Mouse (Mus musculus): Measurements from ENCODE around the gene Dnajc21. TPM values are rescaled to one million over a fixed set of nuclear protein-coding genes. Genes with fewer than 3 reads are reported as not detected.

The Dnajc21 gene
- total RNA-seq, 2 experiments from 2014 or later: 32.2 to 34.7 TPM

DNA sequence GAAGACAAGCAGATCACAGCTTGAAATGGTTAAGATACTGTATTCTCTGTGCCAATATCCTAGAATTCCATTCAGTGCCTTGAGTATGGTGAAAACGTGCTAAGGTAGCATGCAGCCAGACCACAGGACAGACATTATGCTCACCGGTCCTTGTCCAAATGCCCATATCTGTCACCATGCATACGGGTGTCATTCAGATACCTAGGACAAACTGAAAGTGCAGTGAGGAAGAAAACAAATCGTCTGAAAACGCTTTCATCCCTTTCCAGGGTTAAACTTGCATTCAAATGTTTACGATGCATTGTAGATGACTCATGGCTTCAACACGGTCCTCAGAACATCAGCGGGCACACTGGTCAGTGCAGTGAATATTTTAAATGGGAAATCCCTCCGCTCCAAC lies 28.8 kb downstream of the Dnajc21 start:
- DNase-seq (ENCODE audit: low spot score in 2 of 2): no peak

- DNase-seq (ENCODE audit: low spot score in 2 of 2): no peak
Measured at GRCm38 (mm10) chr15:10439963-10440362, 30.4 kb downstream of the Dnajc21 start.

GRCm38 (mm10) chr15:10436893-10437292 lies 33.4 kb downstream of the Dnajc21 start:
- no peak for DNase-seq (ENCODE audit: low spot score in 2 of 2)

DNA sequence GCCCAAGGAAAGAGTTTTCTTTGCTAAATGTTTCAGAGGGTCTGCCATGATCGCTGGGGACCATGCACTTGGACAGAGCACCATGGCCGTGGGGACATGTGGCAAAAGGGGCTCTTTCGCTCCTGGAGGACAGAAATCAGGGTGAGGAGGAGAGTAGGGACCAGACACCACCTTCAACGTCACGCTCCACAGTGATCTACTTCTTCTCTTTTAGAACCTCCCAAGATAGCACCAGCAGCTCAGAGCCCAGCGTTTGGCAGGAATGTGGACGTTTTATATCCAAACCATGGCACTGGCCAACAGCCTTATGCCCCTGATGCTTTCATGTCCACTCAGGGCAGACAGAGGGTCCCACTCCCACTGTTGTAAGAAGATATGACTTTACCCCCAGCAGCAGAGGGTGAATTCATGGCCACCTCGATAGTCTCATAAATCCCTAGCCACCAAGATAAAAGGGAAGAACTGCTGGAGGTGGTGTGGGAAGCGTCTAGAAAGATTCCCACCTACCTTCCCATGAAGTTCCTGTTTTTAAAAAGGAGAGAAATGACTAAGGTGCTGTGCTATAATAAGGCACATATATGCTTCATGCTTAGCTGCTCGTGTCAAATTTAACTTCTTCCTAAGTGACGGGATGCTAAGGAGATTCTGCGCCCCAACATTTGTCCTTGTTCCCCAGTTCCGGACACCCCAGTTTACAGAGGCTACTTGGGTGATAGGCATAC lies 43.6 kb downstream of the Dnajc21 start:
- peak in 1 of 2 experiments; percentile 27 for DNase-seq (ENCODE audit: low spot score in 2 of 2)

DNA sequence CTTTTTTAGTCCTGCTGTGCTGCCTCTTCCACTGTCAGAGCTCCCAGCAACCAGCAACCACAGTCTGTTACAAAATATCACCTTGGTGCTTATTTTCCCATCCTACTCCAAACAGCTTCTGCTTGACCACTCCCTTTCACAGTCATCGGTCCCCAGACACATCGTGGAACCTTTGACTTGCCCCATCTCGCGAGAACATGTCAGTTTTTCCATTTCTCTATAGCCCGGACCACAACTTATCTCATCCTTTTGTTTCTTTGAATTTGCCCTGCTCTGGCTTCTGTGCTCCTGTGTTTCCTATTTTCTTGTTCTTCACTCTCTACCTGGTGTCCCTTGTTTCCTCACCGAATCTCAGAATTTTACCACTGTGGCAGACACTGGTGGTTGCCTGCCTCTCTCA lies 44.2 kb downstream of the Dnajc21 start:
- no peak for DNase-seq (ENCODE audit: low spot score in 2 of 2)

GRCm38 (mm10) chr15:10421785-10422144 lies 48.6 kb downstream of the Dnajc21 start:
- no peak for DNase-seq (ENCODE audit: low spot score in 2 of 2)

DNA sequence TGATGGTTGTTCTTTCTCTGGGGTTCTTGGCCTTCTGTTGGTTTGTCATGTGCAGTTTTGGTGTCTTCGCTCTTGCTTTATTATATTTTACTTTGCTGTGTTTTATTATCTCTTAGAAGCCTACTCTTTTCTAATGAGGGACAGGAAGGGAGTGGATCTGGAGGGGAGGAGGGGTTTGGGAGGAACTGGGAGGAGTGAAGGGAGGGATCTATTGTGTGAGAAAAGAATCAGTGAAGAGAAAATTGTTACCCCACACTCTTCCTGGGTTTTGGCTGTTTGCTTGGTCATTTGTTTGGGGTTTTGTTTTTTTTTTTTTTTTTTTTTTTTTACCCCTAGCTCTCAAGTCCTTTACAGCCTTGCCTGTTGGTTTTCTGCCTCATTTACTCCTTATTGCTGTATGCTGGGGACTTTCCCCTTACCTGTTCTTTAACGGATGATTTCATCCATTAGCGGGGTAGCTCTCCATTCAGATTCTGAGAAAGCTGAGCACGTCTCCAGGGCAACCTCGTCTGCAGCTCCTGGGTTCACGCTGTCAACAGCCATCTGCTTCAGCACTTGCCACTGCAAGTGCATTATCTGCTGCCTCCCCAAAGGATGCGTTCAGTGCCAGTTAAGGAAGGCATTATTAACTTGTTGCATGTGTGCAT lies 49.1 kb downstream of the Dnajc21 start:
- no peak for DNase-seq (ENCODE audit: low spot score in 2 of 2)

- peak; percentile 47 to 58 for DNase-seq (ENCODE audit: low spot score in 2 of 2)
Measured at GRCm38 (mm10) chr15:10413656-10414055, 56.7 kb downstream of the Dnajc21 start.

DNA sequence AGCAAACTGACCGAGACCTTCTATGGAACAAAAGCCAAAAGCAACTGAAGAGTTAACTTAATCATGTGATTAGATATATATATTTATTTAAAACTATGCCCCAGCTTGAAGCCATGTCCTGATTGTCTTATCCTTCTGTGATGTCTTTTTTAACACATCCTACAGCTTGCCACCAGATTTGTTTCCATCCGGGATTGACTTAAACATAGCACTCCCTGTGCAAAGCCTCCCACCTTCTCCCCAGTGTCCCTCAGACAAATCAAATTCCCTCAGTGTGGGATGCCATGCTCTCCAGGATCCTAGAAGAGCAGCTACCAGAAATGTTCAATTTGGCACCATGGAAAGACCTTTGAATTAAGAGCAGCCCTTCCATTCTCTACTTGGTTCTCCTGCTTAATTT lies 59.4 kb downstream of the Dnajc21 start:
- peak; percentile 22 to 48 for DNase-seq (ENCODE audit: low spot score in 2 of 2)

DNA sequence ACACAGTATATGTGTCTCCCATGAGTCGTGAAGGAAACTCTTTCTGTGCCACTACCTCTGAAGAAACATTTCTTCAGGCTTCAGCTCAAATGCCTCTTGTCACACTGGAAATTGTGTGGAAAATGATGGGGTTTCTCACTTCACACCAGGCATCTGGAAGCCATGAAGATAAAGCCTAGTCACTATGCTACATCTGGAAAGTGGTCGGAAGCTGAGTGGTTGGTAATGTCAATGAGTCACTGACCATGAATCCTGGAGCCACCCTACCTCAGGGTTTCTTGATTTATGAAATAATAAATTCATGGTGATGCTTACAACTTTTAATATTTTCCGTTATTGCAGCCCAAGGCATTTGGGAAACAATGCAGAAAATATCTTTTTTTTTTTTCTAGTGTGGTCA lies 60.5 kb downstream of the Dnajc21 start:
- DNase-seq (ENCODE audit: low spot score in 2 of 2): no peak

DNA sequence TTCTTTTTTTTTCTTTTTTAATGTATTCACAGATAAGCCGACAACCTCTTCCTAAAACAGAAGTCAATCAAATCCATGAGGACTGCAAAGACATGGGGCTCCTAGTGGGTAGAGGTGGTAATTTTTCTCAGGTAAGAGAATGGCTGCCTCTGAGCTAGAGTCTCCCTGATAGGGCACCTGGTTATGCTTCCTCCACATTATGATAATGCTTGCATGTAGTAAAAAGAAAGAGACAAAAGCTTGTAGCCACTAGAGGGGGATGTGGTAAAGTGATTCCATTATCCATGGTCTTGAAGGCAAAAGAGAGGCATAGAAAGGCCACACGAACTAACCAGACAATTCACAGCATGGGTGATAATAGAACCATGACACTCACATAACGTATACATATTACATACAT lies 69.9 kb downstream of the Dnajc21 start:
- DNase-seq (ENCODE audit: low spot score in 2 of 2): peak; percentile 12 to 28

DNA sequence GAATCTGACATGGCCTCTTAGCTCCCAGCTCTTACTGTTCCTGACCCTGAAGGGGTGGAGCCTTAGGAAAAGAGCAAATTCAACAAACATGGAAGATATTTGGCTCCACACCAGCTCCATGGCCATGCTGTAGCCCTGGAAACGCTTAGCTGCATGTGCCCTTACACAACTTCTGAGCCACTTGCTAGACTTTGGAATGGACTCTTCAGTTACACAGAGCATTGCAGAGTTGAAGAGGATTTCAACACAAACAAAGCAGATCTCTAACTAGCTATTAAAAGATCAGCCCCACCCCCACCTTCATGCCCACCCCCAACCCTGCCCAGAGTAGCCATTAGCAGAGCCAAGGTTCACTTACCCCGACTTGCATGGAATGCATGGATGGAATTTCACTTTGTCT lies 70.5 kb downstream of the Dnajc21 start:
- DNase-seq (ENCODE audit: low spot score in 2 of 2): no peak

Other genes with a start within 250 kb of the Dnajc21 start
- not detected for gene Gm21973, start 145.1 kb downstream of the Dnajc21 start, total RNA-seq (2021)
- gene Agxt2, start 112.0 kb downstream of the Dnajc21 start, total RNA-seq (2021): not detected
- gene Brix1, start 15.4 kb upstream of the Dnajc21 start, total RNA-seq (2021): 10 to 100 TPM; 21.8 to 25.1 TPM
- gene Rad1, start 15.5 kb upstream of the Dnajc21 start, total RNA-seq (2021): 10 to 100 TPM; 16.6 to 21.4 TPM
- gene Ttc23l, start 88.2 kb upstream of the Dnajc21 start, total RNA-seq (2021): not detected
- 10 to 100 TPM in 1 of 2 experiments, 1 to 10 TPM in 1; 7.3 to 11.1 TPM for gene Rai14, start 244.1 kb upstream of the Dnajc21 start, total RNA-seq (2021)

Data from left cerebral cortex, adult 18-20 months (tissue).